Mouse (Mus musculus): Measurements from ENCODE around the gene Smim7.

Gene Smim7

DNA sequence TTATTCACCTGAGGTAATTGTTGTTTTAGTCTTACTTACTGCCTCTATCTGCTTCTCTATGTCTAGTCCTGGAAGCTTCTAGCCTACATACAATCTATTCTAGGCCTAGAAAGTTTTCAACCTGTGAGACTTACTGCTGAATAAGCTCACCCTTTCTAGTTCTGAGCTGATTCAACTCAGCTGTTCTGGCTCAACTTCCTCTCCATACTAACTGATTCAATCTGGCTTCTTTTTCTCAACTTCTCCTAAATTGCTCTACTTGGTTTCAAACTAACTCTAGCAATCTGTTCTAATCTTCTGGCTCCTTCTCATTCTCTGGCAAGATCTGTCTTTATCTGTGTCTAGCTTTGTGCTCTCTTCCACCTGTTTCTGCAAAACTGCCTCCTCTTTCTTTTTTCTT is 49.0 kb downstream of the Smim7 start:
- H3K9me3 ChIP-seq (ENCODE audit: low read length) = no peaks in the 10 kb centered on the region
- no peak overlapping the region for H3K4me3 ChIP-seq (replicated peaks; ENCODE audit: low read length)
- no peak for TF ChIP-seq NANOG (IDR thresholded peaks at IDR 0.05; ENCODE audit: borderline replicate concordance, low read length)
- no peak for TF ChIP-seq POU5F1 (IDR thresholded peaks at IDR 0.05; ENCODE audit: borderline replicate concordance, low read length)
- no peak for TF ChIP-seq CTCF (conservative IDR thresholded peaks at IDR 0.05; ENCODE audit: low read length)
- no peaks in the 10 kb centered on the region for H3K27me3 ChIP-seq (ENCODE audit: insufficient read depth, low read length)
- H3K4me1 ChIP-seq (replicated peaks; ENCODE audit: low read depth, low read length) = peaks cover 85% of the 10 kb centered on the region
- H3K36me3 ChIP-seq (ENCODE audit: insufficient read depth, low read length) = peaks cover 32% of the 10 kb centered on the region

DNA sequence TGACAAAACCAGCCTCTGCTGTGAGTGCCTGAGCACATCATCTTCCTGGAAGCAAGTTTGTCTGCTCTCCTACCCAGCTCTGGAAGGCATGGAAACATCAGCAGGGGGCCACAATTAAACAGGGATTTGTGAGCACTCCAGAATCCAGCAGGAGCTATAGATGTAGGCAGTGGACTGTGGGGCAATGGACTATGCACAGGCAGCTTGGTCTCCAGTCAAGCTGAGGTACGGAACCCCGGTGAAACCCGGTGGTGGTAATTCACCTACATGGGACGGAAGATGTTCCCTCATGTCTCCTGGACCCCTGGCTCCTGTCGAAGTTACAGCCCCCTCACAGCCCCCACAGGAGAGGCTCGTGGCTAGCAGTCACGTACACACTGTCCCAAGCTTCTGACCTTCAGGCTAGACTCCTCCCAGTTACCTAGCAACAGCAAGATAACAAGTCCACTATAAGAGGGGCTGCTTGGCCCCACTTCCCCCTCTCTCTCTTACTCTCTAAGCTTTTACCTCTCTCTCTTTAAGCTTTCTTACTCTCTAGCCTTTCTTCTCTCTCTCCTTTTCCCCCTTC is 53.4 kb downstream of the Smim7 start:
- peaks cover 73% of the 10 kb centered on the region for H3K4me1 ChIP-seq (replicated peaks; ENCODE audit: low read depth, low read length)
- H3K27me3 ChIP-seq (ENCODE audit: insufficient read depth, low read length) = no peaks in the 10 kb centered on the region
- 0 out of 2 replicates have a peak overlapping the region, but pooled peaks have one; percentile 20 for H3K4me3 ChIP-seq (replicated peaks; ENCODE audit: low read length)
- peaks cover 59% of the 10 kb centered on the region for H3K36me3 ChIP-seq (ENCODE audit: insufficient read depth, low read length)
- TF ChIP-seq POU5F1 (IDR thresholded peaks at IDR 0.05; ENCODE audit: borderline replicate concordance, low read length) (no peak), NANOG (IDR thresholded peaks at IDR 0.05; ENCODE audit: borderline replicate concordance, low read length) (no peak), CTCF (conservative IDR thresholded peaks at IDR 0.05; ENCODE audit: low read length) (no peak)
- no peaks in the 10 kb centered on the region for H3K9me3 ChIP-seq (ENCODE audit: low read length)

Data from E14TG2a.4 (cell line).